Mouse (Mus musculus) urinary bladder, adult 2 months (tissue): ENCODE measurements around the gene Hfm1. TPM values are rescaled to one million over a fixed set of nuclear protein-coding genes. Genes with fewer than 3 reads are reported as not detected.

Experiments used
- DNase-seq: peaks from one replicate; pipeline ENCODE4 v3.0.0; 2022; ENCODE audit warnings: low spot score
- polyA plus RNA-seq: library from polyadenylated mRNA; depleted of rRNA; stranded (reverse); fragments of >200 nt; gene quantifications from 2 replicates; pipeline ENCODE4 v1.2.3, GENCODE M21; 2012; rRNA removed

The Hfm1 gene
- polyA plus RNA-seq, result 0.04 TPM in 2 replicates

- peak; percentile 29 for DNase-seq
Measured at GRCm38 (mm10) chr5:106925488-106926368, at the start of gene Hfm1. Gene Hfm1 (minus strand): TSS chr5:106926321.

- no peak for DNase-seq
Measured at GRCm38 (mm10) chr5:106973883-106974282, 47.8 kb upstream of the Hfm1 start.

- no peak for DNase-seq
Measured at GRCm38 (mm10) chr5:106967578-106967977, 41.5 kb upstream of the Hfm1 start.

- no peak for DNase-seq
Measured at GRCm38 (mm10) chr5:106966443-106966842, 40.3 kb upstream of the Hfm1 start.

- no peak for DNase-seq
Measured at GRCm38 (mm10) chr5:106964513-106965014, 38.4 kb upstream of the Hfm1 start.

- DNase-seq, result peak; percentile 98
Measured at GRCm38 (mm10) chr5:106963584-106964512, 37.7 kb upstream of the Hfm1 start, which contains the start of gene Cdc7. Gene Cdc7 (plus strand): TSS chr5:106964322.

- DNase-seq, result no peak
Measured at GRCm38 (mm10) chr5:106960451-106960850, 34.3 kb upstream of the Hfm1 start.

- no peak for DNase-seq
Measured at GRCm38 (mm10) chr5:106959031-106959430, 32.9 kb upstream of the Hfm1 start.

GRCm38 (mm10) chr5:106956467-106956866, 30.3 kb upstream of the Hfm1 start:
- DNase-seq, result no peak

- no peak for DNase-seq
Measured at GRCm38 (mm10) chr5:106948683-106949082, 22.6 kb upstream of the Hfm1 start.

- DNase-seq, result no peak
Measured at GRCm38 (mm10) chr5:106946342-106946741, 20.2 kb upstream of the Hfm1 start.

GRCm38 (mm10) chr5:106927996-106928395, 1.9 kb upstream of the Hfm1 start:
- DNase-seq, result no peak

- DNase-seq, result no peak
Measured at GRCm38 (mm10) chr5:106926369-106926686, 207 bp upstream of the Hfm1 start.

- DNase-seq, result no peak
Measured at GRCm38 (mm10) chr5:106919315-106919714, 6.8 kb downstream of the Hfm1 start.

GRCm38 (mm10) chr5:106896879-106897278, 29.2 kb downstream of the Hfm1 start:
- no peak for DNase-seq

GRCm38 (mm10) chr5:106891773-106892172, 34.3 kb downstream of the Hfm1 start:
- no peak for DNase-seq

- no peak for DNase-seq
Measured at GRCm38 (mm10) chr5:106887303-106888071, 38.6 kb downstream of the Hfm1 start.

- DNase-seq, result no peak
Measured at GRCm38 (mm10) chr5:106885517-106885916, 40.6 kb downstream of the Hfm1 start.

- no peak for DNase-seq
Measured at GRCm38 (mm10) chr5:106876438-106876837, 49.7 kb downstream of the Hfm1 start.

GRCm38 (mm10) chr5:106860415-106860814, 65.7 kb downstream of the Hfm1 start:
- DNase-seq, result no peak

- DNase-seq, result no peak
Measured at GRCm38 (mm10) chr5:106853284-106853683, 72.8 kb downstream of the Hfm1 start.

GRCm38 (mm10) chr5:106847045-106847444, 79.1 kb downstream of the Hfm1 start:
- no peak for DNase-seq
